ENCODE assay signal across 15 mouse cellular contexts in the genomic region with DNA sequence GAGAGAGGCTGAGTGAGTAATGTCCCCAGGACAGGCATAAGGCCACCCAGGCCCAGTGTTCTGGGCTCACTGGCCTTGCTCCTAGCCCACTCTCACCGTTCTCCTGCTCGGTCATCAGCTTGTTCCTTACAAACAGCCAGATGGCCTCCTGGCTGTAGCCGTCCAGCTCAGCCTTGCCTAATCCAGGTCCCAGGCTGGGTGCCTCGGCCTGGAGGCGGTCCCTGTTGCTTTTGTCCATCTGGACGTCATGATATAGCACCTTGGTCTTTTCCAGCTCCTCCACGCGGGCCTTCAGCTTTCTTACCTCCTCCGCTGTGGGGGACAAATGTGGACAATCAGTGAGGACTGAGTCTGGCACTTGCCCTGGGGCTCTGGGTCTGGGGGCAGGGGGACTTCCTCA. TPM values are rescaled to one million over a fixed set of nuclear protein-coding genes. Genes with fewer than 3 reads are reported as not detected.
DNase-seq lines count a peak whose midpoint lies in the region; ATAC-seq lines count a peak whose summit lies in the region.
"Had no signal": no experiment of that assay in that cellular context is flagged by ENCODE, and none has a peak within 500 bp of the region (broad histone marks: within the 10 kb centered on the region; RNA-seq: fewer than 3 reads in every experiment).

No protein-coding gene starts in this region.

- H3K9me3 ChIP-seq in lung, embryonic 16.5 days (ENCODE audit: control insufficient read depth, low read length), result no peaks in the 10 kb centered on the region
- H3K9me3 ChIP-seq in limb, embryonic 10.5 days (replicated peaks), result no peaks in the 10 kb centered on the region
- H3K9me3 ChIP-seq: embryonic facial prominence, embryonic 13.5 days; forebrain, embryonic 13.5 days; liver, embryonic 12.5 days had no signal

- H3K4me1 ChIP-seq in lung, embryonic 16.5 days (replicated peaks; ENCODE audit: control insufficient read depth, insufficient read depth, low read length), result peaks cover 4% of the 10 kb centered on the region
- peaks cover 19% of the 10 kb centered on the region; the same call in 1 of the 2 replicates for H3K4me1 ChIP-seq in limb, embryonic 10.5 days
- H3K4me1 ChIP-seq: forebrain, embryonic 13.5 days had no signal

- peak overlapping the region; percentile 47; the same call in 1 of the 2 replicates for H3K27ac ChIP-seq in lung, embryonic 16.5 days (ENCODE audit: low read length)
- H3K27ac ChIP-seq in limb, embryonic 10.5 days, result peak overlapping the region; percentile 6; the same call in 1 of the 2 replicates
- H3K27ac ChIP-seq: forebrain, embryonic 13.5 days; layer of hippocampus, adult 2 months; liver, embryonic 12.5 days had no signal

- DNase-seq in lung, postnatal 10 days, result no peak
- DNase-seq in brain, adult 2 months (ENCODE audit: low read depth, low spot score), result peak; percentile 90
- DNase-seq in cerebellum, adult 8-10 months, result peak; percentile 66
- DNase-seq in limb, embryonic 10.5 days (ENCODE audit: low spot score), result no peak
- no peak for DNase-seq in layer of hippocampus, adult 9-11 months
- DNase-seq in right cerebral cortex, adult 2 months (ENCODE audit: low spot score in 2 of 2), result no peak
- DNase-seq: adrenal gland, adult 8-10 months; heart, adult 18-20 months; kidney, adult 9 months; thymus, postnatal 36 days had no signal

- no peaks in the 10 kb centered on the region for H3K36me3 ChIP-seq in lung, embryonic 16.5 days (ENCODE audit: control insufficient read depth, insufficient read depth, low read length)
- H3K36me3 ChIP-seq in limb, embryonic 10.5 days, result no peaks in the 10 kb centered on the region
- H3K36me3 ChIP-seq: embryonic facial prominence, embryonic 13.5 days; liver, embryonic 12.5 days had no signal

- no peak overlapping the region for H3K4me2 ChIP-seq in lung, embryonic 16.5 days (ENCODE audit: low read depth, low read length)
- H3K4me2 ChIP-seq: embryonic facial prominence, embryonic 13.5 days; forebrain, embryonic 13.5 days; liver, embryonic 12.5 days had no signal

- WGBS in lung, embryonic 16.5 days, result 51% methylated on average over 9 of the region's 9 CpGs
- 58% methylated on average over 9 of the region's 9 CpGs for WGBS in limb, embryonic 10.5 days

- peak; percentile 61 for ATAC-seq in lung, embryonic 16.5 days (ENCODE audit: low read depth)
- ATAC-seq: forebrain, embryonic 13.5 days; liver, embryonic 12.5 days had no signal

- no peak overlapping the region; the same call in 1 of the 2 replicates for H3K9ac ChIP-seq in lung, embryonic 16.5 days (ENCODE audit: low read length)
- H3K9ac ChIP-seq: embryonic facial prominence, embryonic 13.5 days; forebrain, embryonic 13.5 days; liver, embryonic 12.5 days had no signal

- no peak overlapping the region for H3K4me3 ChIP-seq in lung, embryonic 16.5 days (ENCODE audit: low read length)
- H3K4me3 ChIP-seq in limb, embryonic 10.5 days, result no peak overlapping the region
- H3K4me3 ChIP-seq: embryonic facial prominence, embryonic 13.5 days; forebrain, embryonic 13.5 days; layer of hippocampus, adult 2 months; liver, embryonic 12.5 days had no signal

- H3K27me3 ChIP-seq in lung, embryonic 16.5 days (ENCODE audit: control insufficient read depth, insufficient read depth, low read depth, low read length), result no peaks in the 10 kb centered on the region
- H3K27me3 ChIP-seq in limb, embryonic 10.5 days (ENCODE audit: low read depth, poor library complexity, severe bottlenecking), result no peaks in the 10 kb centered on the region
- H3K27me3 ChIP-seq: embryonic facial prominence, embryonic 13.5 days; forebrain, embryonic 13.5 days had no signal

RNA-seq across cellular contexts. Expression of a gene that starts 23.5 kb away (rescaled TPM):
- polyA plus RNA-seq in lung, embryonic 16.5 days (2015; fragmentation: Nextera tagmentation; extraction: Ambion mirVana), result 2.2 and 3.3 TPM in 2 replicates
- 0.83 and 1.8 TPM in 2 replicates for polyA plus RNA-seq in limb, embryonic 10.5 days (2016; fragmentation: Nextera tagmentation; extraction: Ambion mirVana)

Comparison
In these comparisons a context has a peak if more than half of its experiments do, and no peak if none do; other contexts are left out.
1. DNase-seq: peak in brain, adult 2 months (single experiment) and cerebellum, adult 8-10 months (single experiment); none in lung, postnatal 10 days (single experiment), limb, embryonic 10.5 days (single experiment), layer of hippocampus, adult 9-11 months (single experiment) and right cerebral cortex, adult 2 months (0 of 2).